Mouse (Mus musculus) C2C12 (cell line): ENCODE data around the gene Dytn.

Experiments
- CTCF ChIP-seq: IDR thresholded peaks from one replicate; pipeline ENCODE4 v1.5.1; 2011; ENCODE audit not compliant: control insufficient read depth, insufficient read depth, insufficient read length
- FOSL1 ChIP-seq: IDR thresholded peaks from one replicate; pipeline ENCODE4 v1.8.0; 2011; ENCODE audit warnings: mild to moderate bottlenecking, low read length; ENCODE audit not compliant: poor library complexity, insufficient read depth, severe bottlenecking
- MYOD1 ChIP-seq: IDR thresholded peaks from one replicate; pipeline ENCODE4 v1.6.1; 2011; ENCODE audit warnings: low read depth; ENCODE audit not compliant: control insufficient read depth, insufficient read length

DNA sequence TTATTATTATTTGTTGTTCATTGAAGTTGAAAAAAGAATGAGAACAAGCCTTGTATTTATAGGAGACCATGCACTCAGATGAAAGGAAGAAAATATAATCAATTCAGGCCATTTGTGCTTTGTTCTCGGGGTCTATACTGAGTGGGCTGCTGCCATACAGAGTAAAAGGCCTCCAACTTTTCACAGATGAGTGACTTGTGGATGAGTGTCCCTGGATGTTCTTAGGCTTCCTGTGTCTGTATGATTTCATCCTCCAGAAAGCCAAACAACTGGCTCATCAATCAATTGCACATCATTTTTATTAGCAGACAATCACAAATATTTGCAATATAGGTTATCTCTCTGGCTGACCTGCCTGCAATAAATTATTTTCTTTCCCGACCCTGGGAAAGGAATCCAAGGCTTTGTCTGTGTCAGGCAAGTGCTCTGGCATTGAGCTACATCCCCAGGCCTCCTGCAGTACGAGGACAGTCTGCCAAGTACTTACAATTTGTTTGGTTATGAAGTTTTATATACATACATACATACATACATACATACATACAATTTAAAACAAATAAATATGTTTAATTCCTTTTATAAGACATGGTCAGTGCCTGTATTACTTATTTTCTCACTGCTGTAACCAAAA is 82.7 kb downstream of the Dytn start:
- TF ChIP-seq CTCF (no peak), FOSL1 (no peak), MYOD1 (no peak)
